Mouse (Mus musculus): ENCODE data around the gene Gm20715. TPM values are rescaled to one million over a fixed set of nuclear protein-coding genes. Genes with fewer than 3 reads are reported as not detected.

The Gm20715 gene
- polyA plus RNA-seq, 1 experiment = 2.4 TPM

GRCm38 (mm10) chr7:6369460-6369859 is 40.6 kb upstream of the Gm20715 start:
- no peaks in the 10 kb centered on the region for H3K36me3 ChIP-seq (ENCODE audit: control insufficient read depth, insufficient read depth, low read length)
- H3K27me3 ChIP-seq (ENCODE audit: control insufficient read depth, insufficient read depth, low read length) = no peaks in the 10 kb centered on the region
- TF ChIP-seq CTCF (IDR thresholded peaks at IDR 0.05; ENCODE audit: control insufficient read depth, insufficient read depth, insufficient replicate concordance, low read depth, low read length) (no peak), POLR2A (IDR thresholded peaks at IDR 0.05; ENCODE audit: control insufficient read depth, low read depth, low read length) (no peak)
- H3K4me1 ChIP-seq (ENCODE audit: control insufficient read depth, insufficient read depth, low read length) = no peaks in the 10 kb centered on the region
- H3K4me3 ChIP-seq (ENCODE audit: control insufficient read depth, low read depth, low read length) = no peak overlapping the region
- H3K27ac ChIP-seq (ENCODE audit: control insufficient read depth, insufficient read depth, low read depth, low read length) = no peak overlapping the region

- Histone ChIP-seq H3K4me3 (ENCODE audit: control insufficient read depth, low read depth, low read length) (no peak overlapping the region), H3K27me3 (ENCODE audit: control insufficient read depth, insufficient read depth, low read length) (no peaks in the 10 kb centered on the region), H3K36me3 (ENCODE audit: control insufficient read depth, insufficient read depth, low read length) (no peaks in the 10 kb centered on the region), H3K27ac (ENCODE audit: control insufficient read depth, insufficient read depth, low read depth, low read length) (no peak overlapping the region), H3K4me1 (ENCODE audit: control insufficient read depth, insufficient read depth, low read length) (no peaks in the 10 kb centered on the region)
- TF ChIP-seq CTCF (IDR thresholded peaks at IDR 0.05; ENCODE audit: control insufficient read depth, insufficient read depth, insufficient replicate concordance, low read depth, low read length) (no peak), POLR2A (IDR thresholded peaks at IDR 0.05; ENCODE audit: control insufficient read depth, low read depth, low read length) (no peak)
These were observed 37.1 kb upstream of the Gm20715 start for GRCm38 (mm10) chr7:6372993-6373392.

- H3K27ac ChIP-seq (ENCODE audit: control insufficient read depth, insufficient read depth, low read depth, low read length) = no peak overlapping the region
- H3K36me3 ChIP-seq (ENCODE audit: control insufficient read depth, insufficient read depth, low read length) = no peaks in the 10 kb centered on the region
- peaks cover 5% of the 10 kb centered on the region for H3K4me1 ChIP-seq (ENCODE audit: control insufficient read depth, insufficient read depth, low read length)
- H3K27me3 ChIP-seq (ENCODE audit: control insufficient read depth, insufficient read depth, low read length) = no peaks in the 10 kb centered on the region
- no peak overlapping the region for H3K4me3 ChIP-seq (ENCODE audit: control insufficient read depth, low read depth, low read length)
- TF ChIP-seq POLR2A (IDR thresholded peaks at IDR 0.05; ENCODE audit: control insufficient read depth, low read depth, low read length) (no peak), CTCF (IDR thresholded peaks at IDR 0.05; ENCODE audit: control insufficient read depth, insufficient read depth, insufficient replicate concordance, low read depth, low read length) (no peak)
These were observed 31.6 kb upstream of the Gm20715 start for GRCm38 (mm10) chr7:6378441-6378840.

- Histone ChIP-seq H3K27me3 (ENCODE audit: control insufficient read depth, insufficient read depth, low read length) (no peaks in the 10 kb centered on the region), H3K4me3 (ENCODE audit: control insufficient read depth, low read depth, low read length) (no peak overlapping the region), H3K27ac (ENCODE audit: control insufficient read depth, insufficient read depth, low read depth, low read length) (no peak overlapping the region), H3K36me3 (ENCODE audit: control insufficient read depth, insufficient read depth, low read length) (no peaks in the 10 kb centered on the region), H3K4me1 (ENCODE audit: control insufficient read depth, insufficient read depth, low read length) (peaks cover 10% of the 10 kb centered on the region)
- no peak for TF ChIP-seq POLR2A (IDR thresholded peaks at IDR 0.05; ENCODE audit: control insufficient read depth, low read depth, low read length)
These were observed 28.6 kb upstream of the Gm20715 start for GRCm38 (mm10) chr7:6381431-6381830.

GRCm38 (mm10) chr7:6383044-6383455 is 27.0 kb upstream of the Gm20715 start, which contains the start of gene Zfp28:
Zfp28 (plus strand) TSS chr7:6383295.
- H3K27me3 ChIP-seq (ENCODE audit: control insufficient read depth, insufficient read depth, low read length) = no peaks in the 10 kb centered on the region
- peaks cover 10% of the 10 kb centered on the region for H3K4me1 ChIP-seq (ENCODE audit: control insufficient read depth, insufficient read depth, low read length)
- no peaks in the 10 kb centered on the region for H3K36me3 ChIP-seq (ENCODE audit: control insufficient read depth, insufficient read depth, low read length)
- peak within 1 kb of the TSS; percentile 37; the same call in 1 of the 2 replicates for H3K27ac ChIP-seq (ENCODE audit: control insufficient read depth, insufficient read depth, low read depth, low read length)
- peak within 1 kb of the TSS; percentile 87 for H3K4me3 ChIP-seq (ENCODE audit: control insufficient read depth, low read depth, low read length)
- TF ChIP-seq CTCF (IDR thresholded peaks at IDR 0.05; ENCODE audit: control insufficient read depth, insufficient read depth, insufficient replicate concordance, low read depth, low read length) (0 out of 2 replicates have a peak, but pooled peaks have one; percentile 2), POLR2A (IDR thresholded peaks at IDR 0.05; ENCODE audit: control insufficient read depth, low read depth, low read length) (peak; percentile 50)

- Histone ChIP-seq H3K36me3 (ENCODE audit: control insufficient read depth, insufficient read depth, low read length) (no peaks in the 10 kb centered on the region), H3K4me1 (ENCODE audit: control insufficient read depth, insufficient read depth, low read length) (peaks cover 10% of the 10 kb centered on the region), H3K27ac (ENCODE audit: control insufficient read depth, insufficient read depth, low read depth, low read length) (no peak overlapping the region), H3K4me3 (ENCODE audit: control insufficient read depth, low read depth, low read length) (peak overlapping the region; percentile 87; the same call in 1 of the 2 replicates), H3K27me3 (ENCODE audit: control insufficient read depth, insufficient read depth, low read length) (no peaks in the 10 kb centered on the region)
- no peak for TF ChIP-seq POLR2A (IDR thresholded peaks at IDR 0.05; ENCODE audit: control insufficient read depth, low read depth, low read length)
- no peak for TF ChIP-seq CTCF (IDR thresholded peaks at IDR 0.05; ENCODE audit: control insufficient read depth, insufficient read depth, insufficient replicate concordance, low read depth, low read length)
These were observed 26.1 kb upstream of the Gm20715 start for GRCm38 (mm10) chr7:6384011-6384410.

GRCm38 (mm10) chr7:6386995-6387394 is 23.1 kb upstream of the Gm20715 start:
- Histone ChIP-seq H3K27ac (ENCODE audit: control insufficient read depth, insufficient read depth, low read depth, low read length) (no peak overlapping the region), H3K36me3 (ENCODE audit: control insufficient read depth, insufficient read depth, low read length) (no peaks in the 10 kb centered on the region; the same call in 1 of the 2 replicates), H3K4me1 (ENCODE audit: control insufficient read depth, insufficient read depth, low read length) (peaks cover 10% of the 10 kb centered on the region), H3K4me3 (ENCODE audit: control insufficient read depth, low read depth, low read length) (peak overlapping the region; percentile 48), H3K27me3 (ENCODE audit: control insufficient read depth, insufficient read depth, low read length) (no peaks in the 10 kb centered on the region)
- TF ChIP-seq POLR2A (IDR thresholded peaks at IDR 0.05; ENCODE audit: control insufficient read depth, low read depth, low read length) (no peak), CTCF (IDR thresholded peaks at IDR 0.05; ENCODE audit: control insufficient read depth, insufficient read depth, insufficient replicate concordance, low read depth, low read length) (no peak)

GRCm38 (mm10) chr7:6388971-6389370 is 21.1 kb upstream of the Gm20715 start:
- TF ChIP-seq CTCF (IDR thresholded peaks at IDR 0.05; ENCODE audit: control insufficient read depth, insufficient read depth, insufficient replicate concordance, low read depth, low read length) (no peak), POLR2A (IDR thresholded peaks at IDR 0.05; ENCODE audit: control insufficient read depth, low read depth, low read length) (no peak)
- no peak overlapping the region; the same call in 1 of the 2 replicates for H3K4me3 ChIP-seq (ENCODE audit: control insufficient read depth, low read depth, low read length)
- no peaks in the 10 kb centered on the region for H3K27me3 ChIP-seq (ENCODE audit: control insufficient read depth, insufficient read depth, low read length)
- no peaks in the 10 kb centered on the region for H3K4me1 ChIP-seq (ENCODE audit: control insufficient read depth, insufficient read depth, low read length)
- no peaks in the 10 kb centered on the region; the same call in 1 of the 2 replicates for H3K36me3 ChIP-seq (ENCODE audit: control insufficient read depth, insufficient read depth, low read length)
- no peak overlapping the region for H3K27ac ChIP-seq (ENCODE audit: control insufficient read depth, insufficient read depth, low read depth, low read length)

All from testis, adult 2 months (tissue).